Mouse (Mus musculus) adrenal gland, adult (tissue): ENCODE data around the gene Hoxb6.

Source experiments
- DNase-seq, 2 experiments: peaks; one replicate each; pipeline ENCODE4 v3.0.0; 2022 to 2023; ENCODE audit warnings: low spot score in 1 of 2; ENCODE audit not compliant: inconsistent age in 2 of 2

The Hoxb6 gene

GRCm38 (mm10) chr11:96313134-96313533 lies 20.9 kb downstream of the Hoxb6 start:
- DNase-seq = peak in 1 of 2 experiments; percentile 71

- no peak for DNase-seq
Observed at GRCm38 (mm10) chr11:96313806-96314428, 21.6 kb downstream of the Hoxb6 start.

- peak in 1 of 2 experiments; percentile 70 for DNase-seq
Observed at GRCm38 (mm10) chr11:96314671-96315343, 22.5 kb downstream of the Hoxb6 start.

- peak in 1 of 2 experiments; percentile 64 for DNase-seq
Observed at GRCm38 (mm10) chr11:96315344-96315681, 23.0 kb downstream of the Hoxb6 start.

DNA sequence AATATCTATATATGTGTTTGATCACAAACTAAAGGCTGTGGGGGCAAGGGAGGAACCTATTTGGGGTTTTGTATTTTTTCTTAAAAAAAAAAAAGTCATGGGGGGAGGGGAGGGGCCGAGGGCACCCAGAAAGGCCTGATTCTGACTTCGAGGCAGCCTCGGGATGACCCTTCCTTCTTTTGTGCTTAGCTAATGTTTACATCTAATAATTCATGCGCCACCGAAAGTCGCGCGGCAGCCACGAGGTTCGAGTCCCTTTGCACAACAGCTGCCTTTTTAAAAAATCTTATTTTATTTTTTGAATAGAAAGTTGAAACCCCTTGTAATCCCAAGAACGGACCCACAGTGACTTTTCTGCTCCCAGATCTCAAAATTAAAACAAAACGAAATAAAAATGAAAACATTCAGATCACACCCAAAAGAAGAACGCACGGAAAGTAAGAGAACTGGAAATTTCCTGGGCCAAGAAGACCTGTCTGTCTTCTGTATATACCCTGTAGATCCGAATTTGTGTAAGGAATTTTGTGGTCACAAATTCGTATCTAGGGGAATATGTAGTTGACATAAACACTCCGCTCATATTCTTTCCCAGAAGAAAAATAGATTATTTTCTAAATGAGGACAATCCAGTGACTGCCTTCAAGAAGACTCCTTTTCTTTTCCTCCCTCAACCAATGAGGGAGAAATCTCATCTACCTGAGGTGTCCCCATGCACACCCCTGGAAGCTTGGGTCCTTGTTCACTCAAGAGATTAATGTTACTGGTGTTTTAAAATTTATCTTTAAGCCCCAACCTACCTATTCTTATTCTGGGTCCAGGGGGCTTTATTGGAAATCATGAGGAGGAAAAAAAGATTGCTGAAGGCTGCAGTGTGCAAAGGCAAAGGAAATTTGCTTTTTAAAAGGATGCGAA lies 24.7 kb downstream of the Hoxb6 start:
- DNase-seq = peak in 1 of 2 experiments; percentile 80

GRCm38 (mm10) chr11:96317608-96318367 lies 25.5 kb downstream of the Hoxb6 start, which contains the start of gene Hoxb4:
Gene Hoxb4 (plus strand): TSS chr11:96318267.
- DNase-seq = peak in 1 of 2 experiments; percentile 64

DNA sequence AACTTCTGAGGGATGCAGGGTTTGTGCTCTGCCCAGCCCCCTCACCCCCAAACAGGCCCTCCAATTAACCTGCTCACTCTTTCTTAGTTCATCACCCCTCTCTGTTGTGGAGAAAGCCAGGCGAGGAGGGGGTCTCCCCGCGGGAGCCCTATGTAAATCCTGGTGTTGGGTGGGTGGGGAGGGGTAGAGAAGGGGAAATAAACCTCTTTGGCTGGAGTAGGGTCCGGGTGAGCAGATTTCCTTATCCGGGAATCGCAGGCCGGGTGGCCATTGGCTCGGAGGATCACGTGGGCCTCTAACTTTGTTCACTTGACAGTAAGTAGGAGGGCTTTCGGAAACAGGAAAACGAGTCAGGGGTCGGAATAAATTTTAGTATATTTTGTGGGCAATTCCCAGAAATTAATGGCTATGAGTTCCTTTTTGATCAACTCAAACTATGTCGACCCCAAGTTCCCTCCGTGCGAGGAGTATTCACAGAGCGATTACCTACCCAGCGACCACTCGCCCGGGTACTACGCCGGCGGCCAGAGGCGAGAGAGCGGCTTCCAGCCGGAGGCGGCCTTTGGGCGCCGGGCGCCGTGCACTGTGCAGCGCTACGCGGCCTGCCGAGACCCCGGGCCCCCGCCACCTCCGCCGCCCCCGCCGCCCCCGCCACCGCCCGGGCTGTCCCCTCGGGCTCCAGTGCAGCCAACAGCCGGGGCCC lies 26.2 kb downstream of the Hoxb6 start:
- peak in 1 of 2 experiments; percentile 87 for DNase-seq

- peak; percentile 71 to 80 for DNase-seq
Observed at GRCm38 (mm10) chr11:96319071-96319902, 27.0 kb downstream of the Hoxb6 start.

GRCm38 (mm10) chr11:96319910-96320309 lies 27.6 kb downstream of the Hoxb6 start:
- DNase-seq = peak in 1 of 2 experiments; percentile 70

DNA sequence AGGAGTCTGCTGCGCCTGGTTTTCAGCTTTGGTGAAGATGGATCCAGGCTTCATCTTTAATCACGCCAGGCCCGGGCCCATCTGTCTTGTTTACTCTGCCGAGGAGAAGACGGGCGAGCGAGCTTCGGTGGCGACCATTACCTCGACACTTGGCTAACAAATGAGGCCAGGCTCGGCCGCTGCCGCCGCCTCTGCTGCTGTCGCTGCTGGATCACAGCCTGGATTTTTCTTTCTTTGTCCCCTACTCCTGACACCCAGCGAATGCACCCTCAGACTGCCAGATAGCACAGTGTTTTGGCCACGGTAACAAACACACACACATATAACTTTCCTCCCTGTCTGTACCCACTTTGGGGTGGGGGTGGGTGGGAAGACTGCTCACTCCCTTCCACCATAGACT lies 28.4 kb downstream of the Hoxb6 start:
- DNase-seq = peak in 1 of 2 experiments; percentile 81

DNA sequence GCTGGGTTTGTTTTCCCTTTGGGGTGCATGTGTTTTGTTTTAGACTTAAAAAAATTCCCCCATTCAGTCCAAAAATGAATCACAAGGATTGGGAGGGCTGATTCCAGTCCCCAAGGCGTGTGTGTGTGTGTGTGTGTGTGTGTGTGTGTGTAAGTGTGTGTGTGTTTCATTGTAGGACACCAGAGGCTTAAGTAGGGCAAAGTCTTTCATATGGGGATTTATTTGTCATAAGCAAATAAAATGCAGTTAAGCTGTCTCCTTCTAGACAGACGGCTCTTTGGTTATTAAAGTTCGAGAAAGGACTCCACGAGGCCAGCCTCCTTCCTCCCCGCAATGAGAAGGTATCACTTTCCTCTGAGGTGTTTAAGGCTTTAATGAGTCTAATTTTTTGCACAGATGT lies 29.6 kb downstream of the Hoxb6 start:
- DNase-seq = peak in 1 of 2 experiments; percentile 79

DNA sequence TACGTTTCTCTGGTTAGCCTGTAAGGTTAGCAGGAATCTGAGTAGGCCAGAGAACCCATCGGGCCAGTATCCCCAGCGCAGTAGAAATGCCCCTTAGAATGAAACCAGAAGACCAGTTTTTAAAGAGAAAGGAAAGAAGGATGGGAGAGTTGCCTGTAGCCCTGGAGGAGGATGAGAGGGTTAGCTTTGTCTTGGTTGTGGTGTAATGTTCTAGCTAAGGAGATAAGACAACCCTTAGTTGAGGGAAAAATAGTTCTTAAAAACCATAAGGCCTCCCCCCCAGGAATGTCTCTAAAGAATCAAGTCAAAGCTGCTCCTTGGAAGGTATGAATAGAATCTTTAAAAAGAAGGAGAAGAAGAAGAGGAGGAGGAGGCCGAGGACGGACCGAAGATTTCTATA lies 30.5 kb downstream of the Hoxb6 start:
- peak in 1 of 2 experiments; percentile 79 for DNase-seq

- DNase-seq = peak in 1 of 2 experiments; percentile 73
Observed at GRCm38 (mm10) chr11:96323154-96323553, 30.9 kb downstream of the Hoxb6 start, which contains the start of gene Hoxb3. Gene Hoxb3 (plus strand): TSS chr11:96323326.

- peak in 1 of 2 experiments; percentile 81 for DNase-seq
Observed at GRCm38 (mm10) chr11:96324125-96324524, 31.8 kb downstream of the Hoxb6 start.

DNA sequence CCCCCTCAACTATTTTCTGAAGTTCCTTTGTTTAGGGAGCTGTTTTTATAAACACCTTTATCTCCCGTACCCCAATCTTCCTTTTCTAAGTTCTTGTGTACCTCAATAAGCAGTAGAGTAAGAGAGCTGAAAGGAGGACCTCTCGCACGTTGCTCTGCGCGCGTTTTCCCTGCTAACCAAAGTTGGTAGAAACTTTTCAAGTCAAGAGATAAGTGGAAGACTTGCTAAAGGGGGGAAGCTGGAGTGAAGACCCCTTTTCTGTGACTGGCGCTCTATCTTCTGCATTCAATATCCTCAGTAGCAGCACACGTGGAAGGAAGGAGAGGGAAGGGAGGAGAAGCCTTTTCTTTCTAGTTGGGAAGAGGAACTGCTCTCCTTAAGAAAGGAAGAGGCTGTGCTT lies 32.7 kb downstream of the Hoxb6 start:
- DNase-seq = peak in 1 of 2 experiments; percentile 80

DNA sequence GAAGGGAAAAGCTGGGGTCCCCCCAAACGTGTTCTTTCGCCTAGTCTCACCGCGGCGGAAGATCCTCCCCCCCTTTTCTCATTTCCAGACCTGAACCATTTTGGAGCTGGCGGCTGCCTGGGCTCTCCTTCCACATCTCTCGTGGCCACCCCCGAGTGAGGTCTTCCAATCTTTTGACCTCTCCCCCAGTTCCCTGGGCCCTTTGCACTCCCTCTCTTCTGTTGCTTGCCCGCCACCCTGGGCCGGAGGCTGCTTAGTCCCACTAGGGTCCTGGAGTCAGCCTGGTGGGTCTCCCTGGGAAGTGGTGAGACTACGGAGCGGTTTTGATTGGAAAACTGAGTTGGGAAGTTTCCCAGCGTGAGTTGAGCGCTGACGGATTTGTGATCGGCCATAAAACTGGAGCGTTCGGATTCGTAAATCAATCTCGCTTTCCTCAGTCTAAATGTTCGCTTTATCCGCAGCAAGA lies 33.5 kb downstream of the Hoxb6 start:
- peak in 1 of 2 experiments; percentile 82 for DNase-seq

DNA sequence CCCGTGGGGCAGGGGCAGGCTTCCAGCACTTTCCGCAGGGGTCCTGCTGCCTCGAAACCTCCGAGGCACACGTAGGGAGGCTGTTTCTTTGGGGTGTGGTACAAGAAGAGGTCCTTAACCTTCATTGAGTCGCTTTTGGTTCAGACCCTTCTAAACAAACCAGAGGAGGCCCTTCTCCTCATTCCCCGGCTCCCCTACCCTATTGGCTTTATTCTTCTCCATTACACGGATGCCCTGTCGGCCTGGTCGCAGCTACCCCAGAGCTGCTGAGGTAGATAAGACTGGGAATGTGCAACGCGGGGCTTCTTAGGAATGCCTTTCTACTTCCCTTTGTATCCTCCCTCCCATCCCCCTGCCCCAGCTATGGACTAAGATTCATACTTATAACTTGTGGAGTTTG lies 34.4 kb downstream of the Hoxb6 start:
- DNase-seq = peak in 1 of 2 experiments; percentile 71

- no peak for DNase-seq
Observed at GRCm38 (mm10) chr11:96327122-96327521, 34.8 kb downstream of the Hoxb6 start.

DNA sequence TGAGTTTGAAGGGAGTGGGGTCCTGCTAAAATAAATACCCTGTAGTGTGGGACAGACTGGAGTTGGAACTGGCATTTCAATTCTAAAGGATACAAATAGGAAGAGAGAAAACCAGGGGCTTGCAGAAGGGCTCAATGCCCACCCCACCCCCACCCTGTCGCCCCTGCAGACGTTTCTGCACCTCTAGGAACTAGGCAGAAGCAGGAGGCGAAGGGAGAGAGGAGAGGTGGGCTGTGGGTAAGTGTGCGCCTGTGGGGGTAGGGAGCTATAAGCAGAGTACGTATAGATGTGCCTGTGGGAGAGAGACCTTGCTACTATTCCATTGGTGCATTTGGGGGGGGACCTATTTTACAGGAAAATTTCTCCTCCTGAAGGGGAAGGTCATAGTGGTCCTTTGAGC lies 35.5 kb downstream of the Hoxb6 start:
- DNase-seq = peak in 1 of 2 experiments; percentile 69
